Mouse (Mus musculus) monocyte, adult 5-6 weeks (primary cell): ENCODE measurements at regions not wholly inside any gene's neighbourhood (a gene's known extent, or its start where the extent isn't known, plus 50 kb on each side); places are given as distances from the start of the nearest gene placed in this dataset.
A peak's percentile ranks its signal among the peaks of the same experiment; 100 is the strongest.

Experiments used
- ATAC-seq: fragments of 153-309, 156-312 bp; replicated peaks from 2 replicates; pipeline ENCODE4 v1.8.0; 2017; ENCODE audit warnings: mild to moderate bottlenecking; ENCODE audit not compliant: low TSS enrichment, insufficient number of reproducible peaks, severe bottlenecking, poor library complexity, low FRiP score

DNA sequence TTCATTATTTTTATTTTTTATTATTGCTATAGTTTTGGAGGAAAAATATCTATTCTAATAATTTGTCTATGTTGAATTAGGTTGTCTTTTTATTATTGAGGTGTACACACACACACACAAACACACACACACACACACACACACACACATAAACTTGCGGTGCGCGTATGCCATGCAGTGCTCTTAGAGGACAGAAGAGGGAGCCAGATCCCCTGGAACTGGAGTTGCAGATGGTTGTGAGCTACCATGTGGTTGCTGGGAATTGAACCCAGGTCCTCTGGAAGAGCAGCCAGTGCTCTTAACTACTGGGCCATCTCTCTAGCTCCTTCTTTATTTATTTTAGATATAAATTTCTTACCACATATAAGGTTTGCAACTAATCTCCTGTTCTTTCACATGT, 206.0 kb downstream of the Opa1 start:
- ATAC-seq = no peak

DNA sequence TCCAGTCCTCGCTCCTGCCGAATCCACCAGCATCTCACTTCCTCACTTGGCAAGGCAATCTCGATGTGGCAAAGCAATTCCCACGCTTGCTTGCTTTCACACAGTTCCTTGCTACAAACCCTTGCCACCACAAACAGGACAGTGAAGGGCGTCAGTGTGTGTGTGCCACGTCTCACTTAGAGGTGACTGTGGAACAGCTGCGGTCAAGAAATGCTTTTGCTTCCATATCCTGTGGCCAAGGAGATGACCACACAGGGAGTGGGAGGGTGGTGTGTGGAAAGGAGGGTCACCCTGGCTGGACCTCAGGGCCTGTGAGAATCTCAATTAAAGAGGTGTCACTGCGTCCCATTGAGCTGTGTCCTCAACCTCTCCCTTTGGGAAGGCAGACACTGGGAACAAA, 207.4 kb downstream of the Opa1 start:
- ATAC-seq = no peak

DNA sequence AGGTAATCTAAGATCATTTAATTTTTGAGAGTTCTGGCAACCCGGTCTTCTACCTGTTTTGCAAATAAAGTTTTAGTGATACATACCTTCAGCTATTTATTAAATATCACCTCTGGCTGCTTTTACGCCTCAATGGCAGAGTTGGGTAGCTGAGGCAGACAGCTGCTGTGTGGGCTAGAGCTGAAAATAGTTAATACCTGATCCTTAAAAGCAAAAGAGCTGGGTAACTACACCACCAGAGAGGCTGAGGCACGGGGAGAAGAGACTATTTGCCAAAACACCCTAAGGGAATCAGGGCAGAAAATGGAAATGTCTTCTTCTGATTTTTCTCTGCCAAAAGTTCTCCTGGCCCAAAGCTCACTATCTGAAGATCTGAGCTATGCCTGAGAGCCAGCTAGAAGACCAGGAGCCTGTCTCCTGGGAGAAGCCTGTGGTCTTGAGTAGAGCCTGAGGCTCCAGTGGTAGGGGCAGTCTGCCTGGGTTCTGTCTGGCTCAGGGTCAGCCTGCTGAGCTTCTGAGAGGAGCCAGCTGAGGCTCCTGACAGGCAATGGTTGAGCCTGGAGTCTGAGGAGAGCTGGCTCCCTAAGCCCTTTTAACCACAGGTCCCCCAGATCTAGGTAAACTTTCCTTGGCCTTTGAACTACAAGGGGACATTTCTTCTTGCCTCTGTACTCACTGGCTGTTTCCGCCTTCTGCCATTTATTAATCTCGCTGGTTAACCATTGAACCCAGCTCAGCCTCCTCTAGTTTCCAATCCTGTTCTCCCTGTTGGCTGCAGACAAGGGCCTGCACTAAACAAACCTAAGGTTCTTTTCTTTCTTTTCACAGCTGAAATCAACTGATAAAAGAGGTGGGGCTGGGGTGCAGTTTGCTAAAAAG, 208.7 kb downstream of the Opa1 start:
- no peak for ATAC-seq

DNA sequence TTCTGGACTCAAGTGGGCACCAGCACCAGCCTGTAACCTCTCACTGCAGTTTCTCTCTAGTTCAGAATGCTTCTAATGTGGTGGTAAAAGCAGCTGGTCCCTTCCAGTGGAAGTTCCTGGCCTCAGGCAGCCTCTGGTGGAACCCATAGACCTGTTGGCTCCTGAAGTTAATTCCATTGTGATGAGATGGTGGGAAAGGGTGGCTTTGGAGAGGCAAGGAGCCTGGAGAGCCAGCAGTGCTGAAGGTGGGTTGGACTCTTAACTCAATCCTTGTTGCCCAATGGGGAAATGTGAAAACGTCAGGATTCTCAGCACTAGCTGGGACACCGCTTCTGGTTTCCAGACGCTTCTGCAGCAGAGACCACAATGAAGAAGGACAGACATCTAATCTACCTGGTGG, 210.9 kb downstream of the Opa1 start:
- no peak for ATAC-seq

DNA sequence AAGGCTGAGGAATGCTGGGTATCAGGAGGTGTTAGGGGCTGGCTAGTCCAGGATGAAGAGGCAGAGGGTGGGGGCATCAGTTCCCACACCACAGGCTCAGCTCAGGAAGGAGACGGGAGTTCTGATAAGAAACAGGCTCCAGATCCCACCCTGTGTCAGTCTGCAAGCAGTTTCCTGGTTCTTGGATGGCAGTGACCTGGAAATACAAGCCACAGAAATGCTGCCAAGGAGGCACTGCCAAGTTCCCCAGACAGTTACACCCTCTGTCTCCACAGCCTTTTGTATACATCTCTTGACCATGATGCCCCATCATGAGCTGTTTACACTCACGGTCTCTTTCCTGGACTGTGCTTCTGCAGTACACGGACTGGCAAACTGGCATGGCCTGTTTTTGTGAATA, 220.1 kb downstream of the Opa1 start:
- no peak for ATAC-seq

DNA sequence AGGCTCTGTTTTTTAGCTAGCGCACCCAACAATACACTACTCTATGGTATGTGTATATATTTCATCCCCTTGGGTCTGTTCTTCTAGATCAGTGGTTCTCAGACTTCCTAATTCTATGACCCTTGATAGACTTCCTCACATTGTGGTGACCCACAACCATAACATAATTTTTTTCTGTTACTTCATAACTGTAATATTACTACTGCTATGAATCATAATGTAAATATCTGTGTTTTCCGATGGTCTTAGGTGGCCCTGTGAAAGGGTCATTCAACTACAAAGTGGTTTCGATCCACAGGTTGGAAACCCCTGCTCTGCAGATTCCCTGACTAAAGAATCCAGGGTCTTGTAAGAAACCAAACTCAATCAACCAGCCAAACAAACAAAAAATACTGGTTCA, 220.8 kb downstream of the Opa1 start:
- no peak for ATAC-seq

DNA sequence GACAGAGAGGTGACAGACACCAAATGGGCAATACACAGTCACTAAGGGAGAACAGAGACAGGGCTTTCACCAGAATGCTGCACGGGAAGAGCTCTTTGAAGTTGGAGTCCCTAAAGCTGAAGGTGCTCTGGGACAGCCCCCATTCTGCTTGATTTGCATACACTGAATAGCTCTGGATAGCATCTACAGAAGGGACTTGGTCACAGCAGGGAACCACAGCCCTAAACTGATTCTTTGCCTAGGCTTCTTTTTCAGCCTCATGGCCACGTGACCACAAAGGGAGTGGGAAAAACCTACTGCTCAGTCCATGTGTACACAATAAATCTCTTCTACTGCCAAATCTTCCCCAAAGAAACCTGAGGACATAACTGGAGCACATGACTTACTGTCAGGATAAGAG, 221.3 kb downstream of the Opa1 start:
- ATAC-seq = no peak

DNA sequence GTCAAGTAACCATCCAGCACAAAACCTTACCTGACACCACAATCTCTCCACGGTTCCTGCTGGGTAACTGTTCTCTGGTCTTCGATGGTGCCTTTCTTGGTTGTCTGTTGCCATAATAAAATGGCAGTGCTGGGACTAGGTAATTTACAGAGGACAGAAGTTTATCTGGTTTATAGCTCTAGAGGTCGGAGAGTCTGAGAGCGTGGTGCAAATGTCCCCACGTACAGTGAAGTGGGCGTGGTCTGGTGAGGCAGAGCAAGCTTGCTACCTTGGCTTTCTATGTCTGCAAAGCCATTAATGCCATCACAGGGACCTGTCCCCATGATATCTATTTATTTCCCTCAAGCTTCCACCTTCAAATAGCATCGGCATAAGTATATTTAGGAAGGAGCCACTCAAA, 223.0 kb downstream of the Opa1 start:
- no peak for ATAC-seq

DNA sequence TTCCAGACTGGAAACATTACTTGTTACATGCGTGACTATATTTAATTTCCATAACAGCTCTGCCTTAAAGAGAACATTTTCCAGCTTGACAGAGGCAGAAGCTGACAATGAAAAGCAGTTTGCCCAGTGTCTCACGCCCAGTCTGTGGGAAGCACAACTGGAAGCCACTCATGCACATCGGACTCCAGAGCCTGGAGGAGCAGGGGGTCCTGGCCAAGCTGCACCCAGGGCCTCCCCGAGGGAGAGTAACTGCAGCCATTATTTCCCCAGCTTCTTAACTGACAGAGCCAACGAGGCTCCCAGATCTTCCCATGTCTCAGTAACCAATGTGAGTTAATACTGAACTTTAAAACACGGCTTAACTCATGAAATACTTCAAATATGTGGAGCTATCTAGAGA, 223.5 kb downstream of the Opa1 start:
- ATAC-seq = no peak

DNA sequence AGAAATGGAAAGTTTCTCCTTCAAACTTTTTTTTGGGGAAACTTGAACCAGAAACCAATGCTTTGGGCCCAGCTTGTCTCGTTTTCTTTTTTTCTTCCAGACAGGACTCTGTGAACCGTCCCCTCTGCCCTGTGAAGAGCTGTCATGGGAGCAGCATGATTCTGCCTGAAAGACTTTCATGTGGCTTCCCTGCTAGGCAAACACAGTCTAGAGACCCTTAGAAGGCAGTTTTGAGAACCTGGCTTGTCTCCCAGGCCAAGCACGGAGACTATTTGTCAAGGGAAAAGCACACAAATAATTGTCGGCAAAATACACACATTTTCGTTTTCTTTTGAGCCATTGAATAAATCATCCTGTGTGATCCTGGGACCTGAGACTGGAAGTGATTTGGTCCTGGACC, 228.7 kb downstream of the Opa1 start:
- no peak for ATAC-seq

DNA sequence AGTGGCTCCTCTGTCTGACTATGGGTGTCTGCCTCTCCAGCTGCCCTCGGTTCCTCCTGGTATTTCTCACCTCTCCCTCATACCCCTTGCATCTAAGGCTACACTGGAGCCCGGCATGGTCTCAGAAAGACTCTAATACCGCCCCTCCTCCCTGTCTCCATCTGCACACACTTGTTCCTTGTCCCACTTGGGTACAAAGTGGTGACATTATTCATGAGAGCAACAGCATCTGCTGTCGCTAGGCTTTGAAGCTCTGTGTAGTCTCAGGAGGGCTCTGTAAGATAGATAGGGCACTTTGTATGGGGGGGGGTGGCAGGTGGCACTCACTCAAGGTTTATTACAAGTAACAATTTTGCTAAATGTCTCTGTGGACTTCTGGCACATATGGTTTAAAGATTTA, 229.7 kb downstream of the Opa1 start:
- no peak for ATAC-seq

DNA sequence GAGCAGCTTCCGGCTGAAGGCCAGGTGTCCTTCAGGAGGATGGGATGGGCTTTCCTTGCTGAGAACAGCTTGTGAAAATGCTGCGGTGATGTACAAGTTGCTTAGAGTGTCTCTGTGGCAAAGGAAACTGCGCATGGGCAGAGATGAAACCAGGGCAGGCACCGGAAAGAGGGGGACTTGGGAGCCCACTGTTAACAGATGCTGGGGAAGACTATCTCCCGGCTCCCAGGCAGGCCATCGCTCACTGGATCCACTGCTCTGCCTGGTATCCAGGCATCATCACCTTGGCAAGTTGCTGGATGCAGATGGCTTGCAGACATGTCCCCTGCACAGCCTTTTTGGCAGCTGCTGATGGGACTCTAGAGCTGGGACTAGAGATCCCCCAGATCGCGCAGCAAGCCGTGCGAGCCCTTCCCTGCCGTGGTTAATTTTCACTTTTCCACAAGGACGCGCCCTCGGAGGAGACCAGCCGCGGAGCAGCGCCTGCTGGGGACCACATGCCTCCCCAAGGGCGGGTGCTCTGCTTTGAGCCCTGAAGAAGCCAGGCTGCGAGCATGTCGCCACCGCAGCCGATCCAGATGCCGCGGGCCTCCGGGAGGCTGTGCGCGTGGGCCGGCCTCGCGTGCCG, 234.4 kb downstream of the Opa1 start:
- ATAC-seq = no peak

DNA sequence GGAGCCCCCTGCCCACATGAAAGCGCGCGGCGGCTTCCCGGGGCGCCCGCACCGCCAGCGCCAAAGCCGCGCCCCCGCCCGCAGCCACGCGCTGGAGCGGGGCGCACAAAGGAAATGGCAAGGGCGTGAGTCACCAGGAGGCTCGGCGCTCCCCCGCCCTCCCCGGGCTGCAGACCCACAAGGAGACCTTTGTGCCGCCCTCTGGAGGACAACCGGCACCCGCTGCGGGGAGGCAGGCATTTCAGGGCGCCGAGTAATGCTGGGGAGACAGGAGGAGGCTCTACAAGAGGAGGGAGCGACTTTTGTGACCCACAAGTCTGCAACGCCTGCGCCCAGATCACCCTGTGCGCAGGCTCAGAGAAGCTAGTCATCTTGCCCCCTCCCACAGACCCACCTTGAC, 234.9 kb downstream of the Opa1 start:
- ATAC-seq = peak; percentile 66; the same call in 1 of the 2 replicates

DNA sequence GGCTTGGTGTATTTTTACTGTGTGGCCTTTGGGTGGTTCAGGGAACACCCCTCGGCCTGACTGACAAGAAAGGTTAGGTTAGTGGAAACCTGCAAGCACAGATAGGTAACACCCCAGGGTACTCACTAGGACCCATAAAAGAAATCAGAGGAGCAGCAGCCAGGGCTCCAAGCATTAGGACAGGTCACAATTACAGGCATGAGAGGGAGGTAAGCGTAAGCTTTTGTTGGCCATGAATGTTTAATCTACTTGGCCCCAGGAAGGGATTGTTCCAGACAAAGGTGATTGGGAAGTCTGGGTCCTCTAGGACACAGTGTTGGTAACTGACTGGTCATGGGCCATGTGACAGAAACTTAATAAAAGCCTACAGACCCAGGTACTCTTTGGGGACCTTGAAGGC, 235.5 kb downstream of the Opa1 start:
- ATAC-seq = no peak

DNA sequence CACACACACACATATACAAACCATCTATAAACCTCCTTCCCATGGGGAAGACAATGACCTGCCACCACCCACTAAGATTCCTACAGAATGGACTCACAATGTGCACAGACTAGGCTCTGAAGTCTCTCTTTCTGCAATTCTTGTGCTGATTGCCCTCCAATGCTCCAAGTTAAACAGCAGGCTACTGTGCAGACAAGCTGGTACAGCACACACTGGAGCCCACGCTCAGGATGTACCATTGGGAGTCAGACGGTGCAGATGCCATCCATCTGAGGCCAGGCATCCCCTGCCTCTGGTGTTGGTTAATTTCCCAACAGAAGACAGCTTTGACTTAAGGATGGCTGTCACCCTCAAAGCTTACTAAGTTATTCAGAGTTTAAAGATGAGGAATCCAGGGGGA, 236.1 kb downstream of the Opa1 start:
- no peak for ATAC-seq

DNA sequence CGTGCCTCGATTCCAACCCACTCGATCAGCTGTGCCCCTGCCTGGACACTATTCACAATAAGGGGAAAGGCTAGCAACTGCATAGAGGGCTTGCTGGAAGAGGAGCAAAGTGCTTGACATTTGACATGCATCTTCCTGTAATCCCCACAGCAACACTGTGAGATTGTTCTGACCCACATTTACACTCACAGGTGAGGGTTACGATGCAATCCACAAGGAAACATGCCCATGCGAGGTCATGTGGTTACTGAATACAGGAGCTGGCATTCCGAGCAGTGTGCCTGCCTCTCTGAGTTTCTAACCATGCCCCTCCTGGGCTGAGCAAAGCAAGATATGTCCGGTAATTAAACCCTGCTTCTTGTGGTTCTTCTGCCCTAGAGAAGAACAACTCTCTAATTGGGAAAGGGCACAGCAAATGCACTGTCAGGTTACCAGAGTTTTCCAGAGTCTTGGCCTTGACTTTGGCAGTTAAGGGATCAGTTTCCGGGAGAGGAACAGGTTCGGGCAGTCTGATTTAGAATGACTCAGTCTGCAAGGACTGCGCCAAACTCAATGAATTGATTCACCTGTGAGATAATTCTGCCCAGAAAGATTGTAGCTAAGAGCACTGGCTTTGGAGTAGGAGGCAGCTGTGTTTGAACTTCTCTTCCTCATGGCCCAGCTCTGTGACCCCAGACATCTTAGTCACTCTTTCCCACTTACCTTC, 236.7 kb downstream of the Opa1 start:
- ATAC-seq = no peak

DNA sequence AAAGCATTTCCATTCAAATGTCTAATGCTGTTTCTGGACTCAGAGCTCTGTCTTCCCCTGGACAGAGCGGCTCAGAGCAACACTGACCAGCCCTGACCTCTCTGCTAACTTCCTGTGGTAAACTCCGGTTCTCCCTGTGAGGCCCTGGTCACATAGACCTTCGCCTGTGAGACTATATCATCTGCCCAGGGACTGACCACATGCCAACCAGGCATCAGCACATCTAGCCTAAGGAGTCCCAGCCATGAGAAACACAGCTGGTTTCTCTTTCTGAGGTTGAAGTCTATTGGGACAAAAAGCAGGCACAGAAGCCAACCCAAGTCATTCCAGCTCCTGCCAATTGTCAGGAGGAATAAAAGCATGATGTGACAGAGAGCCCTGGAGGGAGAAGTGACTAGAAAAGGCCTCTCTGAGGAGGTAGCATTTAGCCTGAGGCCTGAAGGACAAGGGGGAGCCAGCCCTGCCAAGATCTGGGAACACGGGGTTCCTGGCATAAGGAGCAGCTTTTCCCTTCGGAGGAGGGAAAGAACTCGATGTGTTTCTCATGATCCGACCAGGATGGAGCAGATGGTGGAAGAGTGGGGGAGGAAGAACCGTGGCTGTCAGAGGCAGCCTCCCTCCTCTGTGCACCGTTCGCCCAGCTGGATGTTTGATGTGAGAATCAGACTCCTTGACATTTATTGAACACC, 237.7 kb downstream of the Opa1 start:
- ATAC-seq = no peak

DNA sequence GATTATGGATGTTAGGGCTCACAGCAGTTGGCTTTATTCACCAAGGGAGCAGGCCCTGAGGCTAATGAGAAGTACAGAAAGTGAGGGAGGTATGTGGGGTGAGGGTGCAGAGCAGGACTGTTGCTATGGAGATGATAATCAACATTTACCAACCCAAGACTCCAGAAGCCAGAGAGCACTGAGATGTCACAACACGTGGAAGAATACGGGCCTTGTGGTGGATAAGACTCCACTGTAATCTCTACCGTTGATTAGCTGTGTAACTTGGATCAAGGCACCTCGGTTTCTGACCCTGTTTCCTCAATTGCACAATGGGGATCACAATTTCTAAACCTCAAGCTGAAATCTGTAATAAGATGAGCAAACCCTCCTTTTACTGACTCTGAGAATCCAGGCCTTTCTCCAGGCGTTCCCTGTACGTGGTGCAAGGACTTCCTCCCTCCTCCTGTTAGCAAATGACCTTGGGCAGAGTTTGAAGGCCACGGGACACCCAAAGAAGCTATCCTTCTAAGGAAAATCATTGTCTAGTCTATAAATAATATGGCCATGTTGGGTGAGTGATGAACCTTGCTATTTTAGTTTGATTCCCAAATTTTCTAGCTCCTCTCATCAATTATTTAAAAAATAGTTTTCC, 239.8 kb downstream of the Opa1 start:
- no peak for ATAC-seq

DNA sequence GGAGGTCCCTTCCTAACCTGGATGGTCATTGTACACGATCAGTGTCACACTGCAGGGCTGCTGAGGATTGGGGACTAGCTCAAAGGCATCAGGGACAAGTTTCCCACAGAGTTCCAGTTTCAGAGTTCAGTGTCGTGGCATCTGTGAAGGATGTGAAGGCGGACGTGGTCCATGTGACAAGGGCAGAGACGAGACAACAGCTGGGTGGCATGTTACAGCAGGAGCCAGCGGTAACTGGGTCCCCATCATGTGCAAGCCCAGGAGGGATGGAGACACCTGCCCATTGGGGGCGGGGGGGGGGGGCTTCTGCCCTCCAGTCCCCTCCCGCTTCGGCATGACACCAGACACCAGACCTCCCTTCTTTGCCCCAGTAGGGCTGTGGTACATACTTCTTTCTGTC, 241.6 kb downstream of the Opa1 start:
- no peak for ATAC-seq
